Mouse (Mus musculus): ENCODE results near the gene Gm12216. TPM values are rescaled to one million over a fixed set of nuclear protein-coding genes. Genes with fewer than 3 reads are reported as not detected.

The Gm12216 gene
- polyA plus RNA-seq, 1 experiment from 2014 or later, result 0.40 TPM

- no peak for ATAC-seq
- no peak overlapping the region for H3K27ac ChIP-seq (ENCODE audit: low read depth, low read length)
- no peaks in the 10 kb centered on the region for H3K9me3 ChIP-seq (ENCODE audit: control insufficient read depth, low read length)
- no peak overlapping the region for H3K4me3 ChIP-seq (ENCODE audit: low read length)
- 88% methylated on average over 6 of the region's 6 CpGs for whole genome bisulfite sequencing
- H3K4me1 ChIP-seq (ENCODE audit: control insufficient read depth, insufficient read depth, low read depth, low read length), result no peaks in the 10 kb centered on the region
- no peak overlapping the region for H3K9ac ChIP-seq (ENCODE audit: low read depth, low read length)
- H3K27me3 ChIP-seq (replicated peaks; ENCODE audit: control insufficient read depth, insufficient read depth, low read length), result no peaks in the 10 kb centered on the region
- no peaks in the 10 kb centered on the region for H3K36me3 ChIP-seq (ENCODE audit: control insufficient read depth, insufficient read depth, low read length)
- no peak overlapping the region for H3K4me2 ChIP-seq (ENCODE audit: low read length)
These were observed 19.9 kb downstream of the Gm12216 start for GRCm38 (mm10) chr11:53839147-53839546.

- H3K9ac ChIP-seq (ENCODE audit: low read depth, low read length), result no peak overlapping the region
- H3K27ac ChIP-seq (ENCODE audit: low read depth, low read length), result no peak overlapping the region
- no peaks in the 10 kb centered on the region for H3K4me1 ChIP-seq (ENCODE audit: control insufficient read depth, insufficient read depth, low read depth, low read length)
- no peak overlapping the region for H3K4me2 ChIP-seq (ENCODE audit: low read length)
- no peaks in the 10 kb centered on the region for H3K36me3 ChIP-seq (ENCODE audit: control insufficient read depth, insufficient read depth, low read length)
- H3K9me3 ChIP-seq (ENCODE audit: control insufficient read depth, low read length), result no peaks in the 10 kb centered on the region
- H3K4me3 ChIP-seq (ENCODE audit: low read length), result no peak overlapping the region
- no peak for ATAC-seq
- WGBS, result 87% methylated on average over 5 of the region's 5 CpGs
- no peaks in the 10 kb centered on the region for H3K27me3 ChIP-seq (replicated peaks; ENCODE audit: control insufficient read depth, insufficient read depth, low read length)
These were observed 21.3 kb downstream of the Gm12216 start for GRCm38 (mm10) chr11:53837731-53838130.

GRCm38 (mm10) chr11:53835379-53836010 is 23.6 kb downstream of the Gm12216 start:
- ATAC-seq, result no peak
- H3K4me1 ChIP-seq (ENCODE audit: control insufficient read depth, insufficient read depth, low read depth, low read length), result no peaks in the 10 kb centered on the region
- H3K36me3 ChIP-seq (ENCODE audit: control insufficient read depth, insufficient read depth, low read length), result no peaks in the 10 kb centered on the region
- H3K27ac ChIP-seq (ENCODE audit: low read depth, low read length), result no peak overlapping the region
- H3K4me3 ChIP-seq (ENCODE audit: low read length), result no peak overlapping the region
- no peaks in the 10 kb centered on the region for H3K9me3 ChIP-seq (ENCODE audit: control insufficient read depth, low read length)
- H3K9ac ChIP-seq (ENCODE audit: low read depth, low read length), result no peak overlapping the region
- no peaks in the 10 kb centered on the region for H3K27me3 ChIP-seq (replicated peaks; ENCODE audit: control insufficient read depth, insufficient read depth, low read length)
- WGBS, result 91% methylated on average over 4 of the region's 4 CpGs
- H3K4me2 ChIP-seq (ENCODE audit: low read length), result no peak overlapping the region

GRCm38 (mm10) chr11:53825409-53825808 is 33.6 kb downstream of the Gm12216 start:
- no peaks in the 10 kb centered on the region for H3K27me3 ChIP-seq (replicated peaks; ENCODE audit: control insufficient read depth, insufficient read depth, low read length)
- H3K36me3 ChIP-seq (ENCODE audit: control insufficient read depth, insufficient read depth, low read length), result no peaks in the 10 kb centered on the region
- H3K9ac ChIP-seq (ENCODE audit: low read depth, low read length), result no peak overlapping the region
- no peak overlapping the region for H3K27ac ChIP-seq (ENCODE audit: low read depth, low read length)
- no peaks in the 10 kb centered on the region for H3K4me1 ChIP-seq (ENCODE audit: control insufficient read depth, insufficient read depth, low read depth, low read length)
- peaks cover 2% of the 10 kb centered on the region; the same call in 1 of the 2 replicates for H3K9me3 ChIP-seq (ENCODE audit: control insufficient read depth, low read length)
- H3K4me2 ChIP-seq (ENCODE audit: low read length), result no peak overlapping the region
- WGBS, result 91% methylated on average over 4 of the region's 4 CpGs
- ATAC-seq, result no peak
- H3K4me3 ChIP-seq (ENCODE audit: low read length), result no peak overlapping the region

- H3K9ac ChIP-seq (ENCODE audit: low read depth, low read length), result no peak overlapping the region
- H3K27me3 ChIP-seq (replicated peaks; ENCODE audit: control insufficient read depth, insufficient read depth, low read length), result no peaks in the 10 kb centered on the region
- H3K4me1 ChIP-seq (ENCODE audit: control insufficient read depth, insufficient read depth, low read depth, low read length), result no peaks in the 10 kb centered on the region
- H3K36me3 ChIP-seq (ENCODE audit: control insufficient read depth, insufficient read depth, low read length), result no peaks in the 10 kb centered on the region
- 98% methylated on average over 3 of the region's 3 CpGs for WGBS
- H3K4me2 ChIP-seq (ENCODE audit: low read length), result no peak overlapping the region
- H3K9me3 ChIP-seq (ENCODE audit: control insufficient read depth, low read length), result no peaks in the 10 kb centered on the region
- no peak for ATAC-seq
- no peak overlapping the region for H3K27ac ChIP-seq (ENCODE audit: low read depth, low read length)
- no peak overlapping the region for H3K4me3 ChIP-seq (ENCODE audit: low read length)
These were observed 37.1 kb downstream of the Gm12216 start for GRCm38 (mm10) chr11:53821945-53822338.

GRCm38 (mm10) chr11:53821230-53821944 is 37.7 kb downstream of the Gm12216 start:
- 83% methylated on average over 11 of the region's 11 CpGs for WGBS
- no peak for ATAC-seq
- H3K9me3 ChIP-seq (ENCODE audit: control insufficient read depth, low read length), result no peaks in the 10 kb centered on the region

GRCm38 (mm10) chr11:53820516-53821170 is 38.4 kb downstream of the Gm12216 start:
- Histone ChIP-seq H3K9me3 (ENCODE audit: control insufficient read depth, low read length) (no peaks in the 10 kb centered on the region), H3K27ac (ENCODE audit: low read depth, low read length) (no peak overlapping the region), H3K4me3 (ENCODE audit: low read length) (no peak overlapping the region), H3K27me3 (replicated peaks; ENCODE audit: control insufficient read depth, insufficient read depth, low read length) (no peaks in the 10 kb centered on the region), H3K4me2 (ENCODE audit: low read length) (no peak overlapping the region), H3K36me3 (ENCODE audit: control insufficient read depth, insufficient read depth, low read length) (no peaks in the 10 kb centered on the region), H3K4me1 (ENCODE audit: control insufficient read depth, insufficient read depth, low read depth, low read length) (no peaks in the 10 kb centered on the region), H3K9ac (ENCODE audit: low read depth, low read length) (no peak overlapping the region)
- 93% methylated on average over 13 of the region's 13 CpGs for WGBS
- ATAC-seq, result no peak

More at GRCm38 (mm10) chr11:53821230-53821944, 37.7 kb downstream of the Gm12216 start:
- Histone ChIP-seq H3K36me3 (ENCODE audit: control insufficient read depth, insufficient read depth, low read length) (no peaks in the 10 kb centered on the region), H3K27ac (ENCODE audit: low read depth, low read length) (no peak overlapping the region), H3K27me3 (replicated peaks; ENCODE audit: control insufficient read depth, insufficient read depth, low read length) (no peaks in the 10 kb centered on the region), H3K4me2 (ENCODE audit: low read length) (no peak overlapping the region), H3K4me3 (ENCODE audit: low read length) (no peak overlapping the region), H3K4me1 (ENCODE audit: control insufficient read depth, insufficient read depth, low read depth, low read length) (no peaks in the 10 kb centered on the region), H3K9ac (ENCODE audit: low read depth, low read length) (no peak overlapping the region)

- no peaks in the 10 kb centered on the region for H3K36me3 ChIP-seq (ENCODE audit: control insufficient read depth, insufficient read depth, low read length)
- 96% methylated on average over 6 of the region's 6 CpGs for WGBS
- H3K4me1 ChIP-seq (ENCODE audit: control insufficient read depth, insufficient read depth, low read depth, low read length), result no peaks in the 10 kb centered on the region
- no peaks in the 10 kb centered on the region for H3K27me3 ChIP-seq (replicated peaks; ENCODE audit: control insufficient read depth, insufficient read depth, low read length)
- ATAC-seq, result no peak
- no peak overlapping the region for H3K4me2 ChIP-seq (ENCODE audit: low read length)
- H3K9me3 ChIP-seq (ENCODE audit: control insufficient read depth, low read length), result no peaks in the 10 kb centered on the region
- no peak overlapping the region for H3K27ac ChIP-seq (ENCODE audit: low read depth, low read length)
- no peak overlapping the region for H3K9ac ChIP-seq (ENCODE audit: low read depth, low read length)
- H3K4me3 ChIP-seq (ENCODE audit: low read length), result no peak overlapping the region
These were observed 39.5 kb downstream of the Gm12216 start for GRCm38 (mm10) chr11:53819511-53819910.

GRCm38 (mm10) chr11:53818794-53819193 is 40.3 kb downstream of the Gm12216 start:
- H3K36me3 ChIP-seq (ENCODE audit: control insufficient read depth, insufficient read depth, low read length), result no peaks in the 10 kb centered on the region
- no peak for ATAC-seq

More at GRCm38 (mm10) chr11:53818794-53819193, 40.3 kb downstream of the Gm12216 start:
- no peak overlapping the region for H3K4me3 ChIP-seq (ENCODE audit: low read length)
- H3K4me2 ChIP-seq (ENCODE audit: low read length), result no peak overlapping the region
- H3K27me3 ChIP-seq (replicated peaks; ENCODE audit: control insufficient read depth, insufficient read depth, low read length), result no peaks in the 10 kb centered on the region
- no peaks in the 10 kb centered on the region for H3K9me3 ChIP-seq (ENCODE audit: control insufficient read depth, low read length)
- no peaks in the 10 kb centered on the region for H3K4me1 ChIP-seq (ENCODE audit: control insufficient read depth, insufficient read depth, low read depth, low read length)
- H3K9ac ChIP-seq (ENCODE audit: low read depth, low read length), result no peak overlapping the region
- WGBS, result 64% methylated on average over 6 of the region's 6 CpGs
- H3K27ac ChIP-seq (ENCODE audit: low read depth, low read length), result no peak overlapping the region

All from hindbrain, embryonic 16.5 days (tissue).